Mouse (Mus musculus) liver, postnatal 0 days (tissue): ENCODE results near the gene Hoga1. TPM values are rescaled to one million over a fixed set of nuclear protein-coding genes. Genes with fewer than 3 reads are reported as not detected.

Source experiments
- ATAC-seq: fragments of 200-750 bp; cut with Nextera tagmentation; 2 replicates; pipeline ENCODE4 v1.8.0; 2017; ENCODE audit warnings: mild to moderate bottlenecking, moderate library complexity
- DNase-seq: peaks from one replicate; pipeline ENCODE4 v3.0.0-alpha.2; 2016
- H3K27ac ChIP-seq: fragments of 300-500 bp; sonication (generic); 2 replicates; pipeline ENCODE4 v1.5.1; 2014; ENCODE audit warnings: antibody characterized with exemption, moderate library complexity, mild to moderate bottlenecking, low read depth
- H3K27me3 ChIP-seq: fragments of 300-500 bp; sonication (generic); 2 replicates; pipeline ENCODE4 v1.6.1; 2014; ENCODE audit warnings: low read length, control low read depth, mixed read lengths; ENCODE audit not compliant: insufficient read depth
- H3K36me3 ChIP-seq: fragments of 300-500 bp; sonication (generic); replicated peaks from 2 replicates; pipeline ENCODE4 v1.6.1; 2014; ENCODE audit warnings: mild to moderate bottlenecking, control low read depth, low read length, moderate library complexity, mixed read lengths; ENCODE audit not compliant: insufficient read depth
- H3K4me1 ChIP-seq: fragments of 300-500 bp; sonication (generic); 2 replicates; pipeline ENCODE4 v1.6.1; 2014; ENCODE audit warnings: antibody characterized with exemption, mild to moderate bottlenecking, control low read depth; ENCODE audit not compliant: insufficient read depth
- H3K4me2 ChIP-seq: fragments of 300-500 bp; sonication (generic); 2 replicates; pipeline ENCODE4 v1.6.1; 2014; ENCODE audit warnings: low read depth, mild to moderate bottlenecking, low read length, moderate library complexity, mixed read lengths
- H3K4me3 ChIP-seq: fragments of 300-500 bp; sonication (generic); 2 replicates; pipeline ENCODE4 v1.5.1; 2014; ENCODE audit warnings: low read depth, low read length
- H3K9ac ChIP-seq: fragments of 300-500 bp; sonication (generic); replicated peaks from 2 replicates; pipeline ENCODE4 v1.6.1; 2014; ENCODE audit warnings: mild to moderate bottlenecking, moderate library complexity
- H3K9me3 ChIP-seq: fragments of 300-500 bp; sonication (generic); 2 replicates; pipeline ENCODE4 v1.6.1; 2016; ENCODE audit warnings: mild to moderate bottlenecking, control low read depth, low read length, mixed read lengths
- CTCF ChIP-seq: sonication (generic); IDR thresholded peaks from 2 replicates; pipeline ENCODE4 v1.5.1; 2016; ENCODE audit warnings: antibody characterized with exemption, low read depth
- EP300 ChIP-seq: IDR thresholded peaks from 2 replicates; pipeline ENCODE4 v1.6.1; 2016; ENCODE audit warnings: antibody characterized with exemption, low read depth, mild to moderate bottlenecking
- WGBS: fragments of 180-500 bp; shearing (Covaris S2); extraction: QIAGEN DNeasy Blood & Tissue Kit; methylation state at CpG from one replicate; pipeline ENCODE4 v1.1.7; 2014; ENCODE audit not compliant: insufficient replicate concordance; 5-methylcytosine and 5-hydroxymethylcytosine counted together
- polyA plus RNA-seq: library from polyadenylated mRNA; unstranded; fragments of >200 nt; fragmentation: Nextera tagmentation; extraction: Ambion mirVana; gene quantifications from 2 replicates; pipeline ENCODE4 v1.2.1, GENCODE M21; 2015

Gene Hoga1
- polyA plus RNA-seq, 1 experiment from 2014 or later: 183 TPM

DNA sequence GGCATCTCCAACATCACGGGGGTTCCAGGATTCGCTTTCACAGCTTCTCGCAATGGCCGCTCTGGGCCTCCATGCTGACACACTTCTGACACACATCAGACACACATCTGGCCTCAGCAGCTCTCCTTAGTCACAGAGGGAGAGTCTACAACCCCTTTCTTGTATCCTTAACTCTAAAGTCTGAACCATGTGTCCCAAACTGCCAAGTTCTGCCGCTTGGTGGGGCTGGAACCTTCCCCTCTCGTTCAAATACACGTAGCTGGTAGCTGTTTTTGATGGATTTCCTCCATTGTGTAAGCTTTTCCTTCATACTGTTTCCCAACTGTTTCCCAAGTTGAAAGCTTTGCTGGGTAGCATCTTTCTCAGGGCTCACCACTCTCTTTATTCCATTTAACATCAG lies 25.8 kb downstream of the Hoga1 start:
- 67% methylated on average over 7 of the region's 7 CpGs for WGBS
- H3K4me1 ChIP-seq: peaks cover 12% of the 10 kb centered on the region
- H3K4me3 ChIP-seq: no peak overlapping the region
- peak; percentile 19; the same call in 1 of the 2 replicates for ATAC-seq
- no peaks in the 10 kb centered on the region for H3K9me3 ChIP-seq
- H3K9ac ChIP-seq: no peak overlapping the region
- DNase-seq: no peak
- H3K36me3 ChIP-seq: peaks cover 8% of the 10 kb centered on the region
- TF ChIP-seq EP300: no peak
- peak; percentile 50 for TF ChIP-seq CTCF
- peak overlapping the region; percentile 91 for H3K27ac ChIP-seq
- no peaks in the 10 kb centered on the region for H3K27me3 ChIP-seq
- no peak overlapping the region for H3K4me2 ChIP-seq

DNA sequence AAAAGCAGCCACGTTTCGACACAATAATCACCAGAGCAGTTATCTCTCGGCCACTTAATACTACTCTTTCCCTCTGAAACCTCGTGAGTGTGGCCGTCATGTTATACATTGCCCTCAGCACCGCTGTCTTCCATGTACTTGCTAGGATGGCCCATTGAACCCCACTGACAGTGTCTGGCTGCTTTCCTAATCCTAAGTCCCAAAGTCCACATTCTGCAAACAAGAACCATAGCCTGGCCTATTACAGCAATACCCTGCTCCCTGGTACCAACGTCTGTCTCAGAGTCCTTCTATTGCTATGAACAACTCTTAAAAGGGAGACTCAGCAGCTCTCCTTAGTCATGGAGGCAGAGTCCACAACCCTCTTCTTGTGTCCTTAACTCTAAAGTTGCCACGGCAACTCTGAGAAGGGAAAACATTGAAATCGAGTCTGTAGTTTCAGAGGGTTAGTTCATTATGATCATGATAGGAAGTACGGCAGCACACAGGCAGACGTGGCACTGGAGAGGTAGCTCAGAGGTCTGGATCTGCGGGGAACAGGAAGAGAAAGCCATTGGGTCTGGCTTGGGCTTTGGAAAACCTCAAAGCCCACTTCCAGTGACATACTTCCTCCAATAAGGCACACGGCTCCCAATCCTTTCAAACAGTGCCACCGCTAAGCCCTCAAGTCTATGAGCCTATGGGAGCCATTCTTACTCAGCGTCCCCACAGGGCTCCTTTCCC lies 26.6 kb downstream of the Hoga1 start:
- Histone ChIP-seq H3K4me2 (peak overlapping the region; percentile 2; the same call in 1 of the 2 replicates), H3K4me3 (no peak overlapping the region), H3K27ac (peak overlapping the region; percentile 91), H3K27me3 (no peaks in the 10 kb centered on the region), H3K9me3 (no peaks in the 10 kb centered on the region), H3K9ac (peak overlapping the region; percentile 33; the same call in 1 of the 2 replicates), H3K4me1 (peaks cover 12% of the 10 kb centered on the region), H3K36me3 (peaks cover 8% of the 10 kb centered on the region)
- ATAC-seq (peak; percentile 94), DNase-seq (peak; percentile 49)
- TF ChIP-seq EP300 (peak; percentile 66; the same call in 1 of the 2 replicates), CTCF (no peak)
- 54% methylated on average over 15 of the region's 15 CpGs for WGBS

DNA sequence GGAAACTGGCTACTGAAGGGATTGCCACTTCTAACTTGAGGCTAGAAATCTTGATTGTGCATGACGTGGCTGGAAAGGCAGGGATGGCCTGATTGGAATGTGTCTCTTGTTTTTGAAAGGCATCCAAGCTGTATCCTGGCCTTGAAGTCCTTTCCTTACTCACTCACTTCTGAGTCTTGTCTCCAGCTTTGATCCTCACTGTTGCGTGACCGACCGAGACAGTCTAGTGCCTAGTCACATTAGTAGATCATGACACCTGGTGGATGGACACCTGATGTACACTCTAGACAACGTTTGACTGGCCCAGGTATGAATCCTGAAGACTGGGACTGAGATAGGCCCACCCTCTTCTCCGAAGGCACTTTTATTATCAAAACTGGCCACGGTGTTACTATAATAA lies 27.4 kb downstream of the Hoga1 start:
- no peaks in the 10 kb centered on the region for H3K9me3 ChIP-seq
- H3K4me3 ChIP-seq: no peak overlapping the region
- peak overlapping the region; percentile 33; the same call in 1 of the 2 replicates for H3K9ac ChIP-seq
- no peak for TF ChIP-seq EP300
- peak; percentile 58 for TF ChIP-seq CTCF
- H3K4me2 ChIP-seq: peak overlapping the region; percentile 2; the same call in 1 of the 2 replicates
- WGBS: 62% methylated on average over 7 of the region's 7 CpGs
- ATAC-seq (peak; percentile 31; the same call in 1 of the 2 replicates), DNase-seq (no peak)
- H3K27ac ChIP-seq: peak overlapping the region; percentile 91
- peaks cover 12% of the 10 kb centered on the region for H3K4me1 ChIP-seq
- H3K27me3 ChIP-seq: no peaks in the 10 kb centered on the region
- peaks cover 8% of the 10 kb centered on the region for H3K36me3 ChIP-seq

DNA sequence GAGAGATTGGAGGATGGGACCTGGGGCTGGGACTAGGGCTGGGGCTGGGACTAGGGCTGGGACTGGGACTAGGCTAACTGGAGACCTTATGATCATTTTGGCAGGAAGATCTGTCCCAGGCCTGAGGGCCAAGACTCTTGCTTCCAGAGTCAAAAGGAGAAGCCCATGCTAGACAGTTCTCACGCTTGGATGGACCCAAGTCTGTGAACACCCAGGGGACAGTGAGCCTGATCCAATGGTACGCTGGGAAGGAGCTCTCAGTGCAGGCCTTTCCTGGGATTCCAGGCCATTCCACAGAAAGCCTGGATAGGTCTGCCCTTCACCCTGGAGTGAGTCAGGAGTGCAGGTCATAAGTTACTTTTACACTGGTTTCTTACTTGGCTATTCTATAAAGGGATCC lies 29.6 kb downstream of the Hoga1 start:
- no peaks in the 10 kb centered on the region for H3K9me3 ChIP-seq
- 69% methylated on average over 2 of the region's 2 CpGs for WGBS
- H3K4me1 ChIP-seq: peaks cover 8% of the 10 kb centered on the region
- TF ChIP-seq CTCF (no peak), EP300 (no peak)
- peaks cover 3% of the 10 kb centered on the region for H3K36me3 ChIP-seq
- ATAC-seq (no peak), DNase-seq (no peak)
- H3K4me2 ChIP-seq: no peak overlapping the region
- H3K9ac ChIP-seq: no peak overlapping the region
- no peaks in the 10 kb centered on the region for H3K27me3 ChIP-seq
- H3K4me3 ChIP-seq: no peak overlapping the region
- H3K27ac ChIP-seq: no peak overlapping the region

DNA sequence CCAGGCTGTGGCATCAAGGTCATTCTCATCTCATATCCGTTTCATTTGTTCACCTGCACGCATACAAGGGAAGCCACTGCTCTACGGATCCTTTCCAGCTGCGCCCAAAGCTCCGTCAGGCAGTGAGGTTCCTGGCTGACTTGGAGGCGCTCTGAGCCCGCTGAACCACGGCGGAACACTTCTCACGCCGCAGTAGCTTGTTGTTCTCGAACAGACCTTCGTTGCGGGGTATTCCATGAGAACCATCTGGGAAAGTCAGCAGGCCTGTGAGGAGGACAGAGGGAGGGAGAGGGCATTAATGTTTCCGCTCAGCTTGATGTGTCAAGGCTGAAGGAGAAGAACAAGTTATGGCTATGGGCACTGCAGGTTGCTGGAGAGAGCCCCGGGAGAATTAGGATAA lies 30.6 kb downstream of the Hoga1 start:
- no peaks in the 10 kb centered on the region for H3K9me3 ChIP-seq
- whole genome bisulfite sequencing: 90% methylated on average over 16 of the region's 16 CpGs

DNA sequence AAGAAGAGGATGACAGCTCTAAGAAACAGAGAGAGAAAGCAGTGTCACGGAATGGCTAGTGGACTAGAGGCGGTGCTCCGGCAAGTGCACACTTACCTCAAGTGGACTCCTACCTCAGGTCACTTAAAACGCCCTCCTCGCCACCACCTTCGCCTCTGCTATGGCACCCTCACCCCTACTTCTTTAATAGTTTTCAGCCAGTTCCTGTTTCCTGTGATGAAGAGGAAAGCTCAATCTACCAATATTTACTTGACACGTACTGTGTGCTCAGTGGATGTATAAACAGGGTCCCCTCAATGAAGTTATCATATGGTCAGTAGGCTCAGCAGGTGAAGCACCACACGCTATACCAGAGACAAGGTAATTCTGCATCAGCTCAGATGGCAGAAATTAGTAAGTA lies 33.2 kb downstream of the Hoga1 start:
- no peak overlapping the region for H3K27ac ChIP-seq
- 85% methylated on average over 8 of the region's 8 CpGs for WGBS
- no peak overlapping the region for H3K4me3 ChIP-seq
- no peak overlapping the region for H3K4me2 ChIP-seq
- no peaks in the 10 kb centered on the region for H3K27me3 ChIP-seq
- H3K9me3 ChIP-seq: no peaks in the 10 kb centered on the region
- DNase-seq (no peak), ATAC-seq (no peak)
- no peaks in the 10 kb centered on the region for H3K36me3 ChIP-seq
- no peaks in the 10 kb centered on the region for H3K4me1 ChIP-seq
- TF ChIP-seq EP300: no peak
- no peak for TF ChIP-seq CTCF
- H3K9ac ChIP-seq: no peak overlapping the region

More for the DNA sequence above, 30.6 kb downstream of the Hoga1 start:
- Histone ChIP-seq H3K27me3 (no peaks in the 10 kb centered on the region), H3K4me2 (no peak overlapping the region), H3K36me3 (no peaks in the 10 kb centered on the region), H3K4me1 (peaks cover 7% of the 10 kb centered on the region), H3K4me3 (no peak overlapping the region), H3K9ac (no peak overlapping the region), H3K27ac (no peak overlapping the region)
- TF ChIP-seq CTCF: no peak
- TF ChIP-seq EP300: no peak
- ATAC-seq (no peak), DNase-seq (no peak)
